In the genomic region with DNA sequence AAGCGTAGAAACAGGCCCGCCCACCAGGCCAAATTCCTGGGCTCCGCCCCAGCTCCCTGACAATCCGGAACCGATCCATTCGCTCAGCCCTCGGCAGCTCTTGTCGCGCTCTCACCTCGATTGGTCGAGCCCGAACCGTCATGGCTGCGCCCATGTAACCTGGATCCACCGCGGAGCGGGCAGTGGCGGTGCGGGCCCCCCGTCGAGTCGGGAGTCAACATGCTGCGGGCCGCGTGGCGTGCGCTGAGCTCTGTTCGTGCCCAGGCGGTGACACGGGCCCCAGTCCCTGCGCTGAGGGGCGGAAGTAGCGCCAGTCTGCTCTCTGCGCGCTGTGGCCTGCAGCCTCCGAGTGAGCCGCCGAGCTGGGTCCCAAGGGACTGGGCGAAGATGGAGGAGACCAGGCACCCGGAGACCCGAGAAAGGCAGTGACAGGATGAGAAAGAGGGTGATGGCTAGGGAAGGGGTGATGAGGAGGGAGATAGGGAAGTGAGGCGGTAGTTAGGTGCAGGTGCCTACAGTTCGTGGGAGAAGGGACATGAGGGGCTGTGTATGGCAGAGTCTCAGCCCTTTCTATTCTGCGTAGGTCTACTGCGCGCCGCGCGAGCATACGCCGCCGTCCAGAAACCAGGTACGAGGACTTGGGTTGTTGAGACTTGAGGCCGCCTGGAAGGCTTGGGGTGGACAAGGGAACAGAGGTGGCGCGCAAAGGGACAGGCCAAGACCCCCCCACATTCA, we compare ENCODE assay signal across 8 mouse cellular contexts. TPM values are rescaled to one million over a fixed set of nuclear protein-coding genes. Genes with fewer than 3 reads are reported as not detected.
A peak's percentile ranks its signal among the peaks of the same experiment; 100 is the strongest.
DNase-seq lines count a peak whose midpoint lies in the region; ATAC-seq and TF ChIP-seq lines count a peak whose summit lies in the region.

A gene (plus strand): TSS at position 75 of the 735 bp plus-strand sequence.

- peak within 1 kb of the TSS; percentile 75 for H3K4me3 ChIP-seq in heart, embryonic 12.5 days
- H3K4me3 ChIP-seq in kidney, postnatal 0 days (replicated peaks; ENCODE audit: low read depth, low read length): peak within 1 kb of the TSS; percentile 97
- H3K4me3 ChIP-seq in liver, embryonic 14.5 days (ENCODE audit: insufficient read depth in 1 of 2, low read depth in 2 of 2, low read length in 2 of 2): peak within 1 kb of the TSS; percentile 82 to 90
- H3K4me3 ChIP-seq in neural tube, embryonic 11.5 days (ENCODE audit: low read depth, low read length): peak within 1 kb of the TSS; percentile 88
- peak within 1 kb of the TSS; percentile 88 for H3K4me3 ChIP-seq in stomach, postnatal 0 days (ENCODE audit: low read depth, low read length)

- under 1% methylated on average over 56 of the region's 56 CpGs for WGBS in heart, embryonic 12.5 days
- WGBS in kidney, postnatal 0 days: under 1% methylated on average over 56 of the region's 56 CpGs
- WGBS in liver, embryonic 14.5 days (ENCODE audit: insufficient replicate concordance): under 1% methylated on average over 56 of the region's 56 CpGs
- WGBS in neural tube, embryonic 11.5 days: under 1% methylated on average over 56 of the region's 56 CpGs
- under 1% methylated on average over 56 of the region's 56 CpGs for WGBS in stomach, postnatal 0 days

- no peaks in the 10 kb centered on the region for H3K9me3 ChIP-seq in heart, embryonic 12.5 days (replicated peaks)
- no peaks in the 10 kb centered on the region for H3K9me3 ChIP-seq in kidney, postnatal 0 days (replicated peaks; ENCODE audit: low read length)
- no peaks in the 10 kb centered on the region for H3K9me3 ChIP-seq in liver, embryonic 14.5 days (ENCODE audit: control insufficient read depth, low read length)
- no peaks in the 10 kb centered on the region for H3K9me3 ChIP-seq in neural tube, embryonic 11.5 days (ENCODE audit: control insufficient read depth, low read length)
- no peaks in the 10 kb centered on the region for H3K9me3 ChIP-seq in stomach, postnatal 0 days (ENCODE audit: control insufficient read depth, low read length)

- peaks cover 10% of the 10 kb centered on the region for H3K4me1 ChIP-seq in heart, embryonic 12.5 days (replicated peaks)
- H3K4me1 ChIP-seq in kidney, postnatal 0 days (replicated peaks; ENCODE audit: insufficient read depth, low read length): 0 out of 2 replicates have a peak, but pooled peaks cover 9% of the 10 kb centered on the region
- H3K4me1 ChIP-seq in liver, embryonic 14.5 days (replicated peaks; ENCODE audit: control insufficient read depth in 2 of 2, insufficient read depth in 2 of 2, low read length in 1 of 2): peaks cover 3 to 9% of the 10 kb centered on the region in 2 experiments
- no peaks in the 10 kb centered on the region; the same call in none of the 2 replicates for H3K4me1 ChIP-seq in neural tube, embryonic 11.5 days (ENCODE audit: control insufficient read depth, insufficient read depth, low read length)
- peaks cover 4% of the 10 kb centered on the region; the same call in 1 of the 2 replicates for H3K4me1 ChIP-seq in stomach, postnatal 0 days (replicated peaks; ENCODE audit: control insufficient read depth, insufficient read depth)

- peak within 1 kb of the TSS; percentile 31 for H3K27ac ChIP-seq in heart, embryonic 12.5 days (ENCODE audit: poor library complexity, severe bottlenecking)
- H3K27ac ChIP-seq in kidney, postnatal 0 days: peak within 1 kb of the TSS; percentile 72
- peak within 1 kb of the TSS; percentile 48 for H3K27ac ChIP-seq in liver, embryonic 14.5 days
- H3K27ac ChIP-seq in neural tube, embryonic 11.5 days (ENCODE audit: low read depth, low read length): peak within 1 kb of the TSS; percentile 64; the same call in 1 of the 2 replicates
- H3K27ac ChIP-seq in stomach, postnatal 0 days (replicated peaks): peak within 1 kb of the TSS; percentile 76; the same call in 1 of the 2 replicates

- H3K36me3 ChIP-seq in heart, embryonic 12.5 days: peaks cover 28% of the 10 kb centered on the region
- peaks cover 13% of the 10 kb centered on the region; the same call in 1 of the 2 replicates for H3K36me3 ChIP-seq in kidney, postnatal 0 days (ENCODE audit: insufficient read depth, low read length)
- H3K36me3 ChIP-seq in liver, embryonic 14.5 days (replicated peaks; ENCODE audit: control insufficient read depth, insufficient read depth, low read depth): peaks cover 11% of the 10 kb centered on the region
- peaks cover 3% of the 10 kb centered on the region for H3K36me3 ChIP-seq in neural tube, embryonic 11.5 days (ENCODE audit: control insufficient read depth, insufficient read depth, low read length)
- 0 out of 2 replicates have a peak, but pooled peaks cover 5% of the 10 kb centered on the region for H3K36me3 ChIP-seq in stomach, postnatal 0 days (ENCODE audit: control insufficient read depth, insufficient read depth, low read length)

- H3K4me2 ChIP-seq in heart, embryonic 12.5 days: peak within 1 kb of the TSS; percentile 91
- H3K4me2 ChIP-seq in kidney, postnatal 0 days (ENCODE audit: low read length): peak within 1 kb of the TSS; percentile 94
- peak within 1 kb of the TSS; percentile 79 for H3K4me2 ChIP-seq in liver, embryonic 14.5 days (ENCODE audit: low read depth)
- H3K4me2 ChIP-seq in neural tube, embryonic 11.5 days (ENCODE audit: low read depth): peak within 1 kb of the TSS; percentile 82
- H3K4me2 ChIP-seq in stomach, postnatal 0 days (replicated peaks; ENCODE audit: low read depth): peak within 1 kb of the TSS; percentile 95

- peak within 1 kb of the TSS; percentile 85 for H3K9ac ChIP-seq in heart, embryonic 12.5 days
- H3K9ac ChIP-seq in kidney, postnatal 0 days (ENCODE audit: low read depth, low read length): peak within 1 kb of the TSS; percentile 71
- peak within 1 kb of the TSS; percentile 84 for H3K9ac ChIP-seq in liver, embryonic 14.5 days (replicated peaks)
- peak within 1 kb of the TSS; percentile 84 for H3K9ac ChIP-seq in neural tube, embryonic 11.5 days (ENCODE audit: low read length)
- H3K9ac ChIP-seq in stomach, postnatal 0 days (ENCODE audit: low read length): peak within 1 kb of the TSS; percentile 86

- peak; percentile 88 for ATAC-seq in erythroid progenitor cell, adult 5-6 weeks (replicated peaks; ENCODE audit: low FRiP score, poor library complexity, severe bottlenecking)
- peak; percentile 91 for ATAC-seq in heart, embryonic 12.5 days (ENCODE audit: insufficient number of reproducible peaks, low FRiP score)
- ATAC-seq in kidney, postnatal 0 days (replicated peaks; ENCODE audit: low FRiP score, low read depth): peak; percentile 93
- ATAC-seq in liver, embryonic 14.5 days (ENCODE audit: insufficient read depth): peak; percentile 91
- ATAC-seq in neural tube, embryonic 11.5 days (ENCODE audit: insufficient read depth, low FRiP score, low TSS enrichment): peak; percentile 88
- ATAC-seq in stomach, postnatal 0 days (ENCODE audit: low FRiP score, low TSS enrichment): peak; percentile 96

- no peaks in the 10 kb centered on the region for H3K27me3 ChIP-seq in heart, embryonic 12.5 days (replicated peaks)
- no peaks in the 10 kb centered on the region for H3K27me3 ChIP-seq in kidney, postnatal 0 days (ENCODE audit: insufficient read depth, low read length)
- H3K27me3 ChIP-seq in liver, embryonic 14.5 days (ENCODE audit: control insufficient read depth, insufficient read depth, low read length): no peaks in the 10 kb centered on the region
- H3K27me3 ChIP-seq in neural tube, embryonic 11.5 days (ENCODE audit: control insufficient read depth, insufficient read depth, low read length): no peaks in the 10 kb centered on the region
- no peaks in the 10 kb centered on the region for H3K27me3 ChIP-seq in stomach, postnatal 0 days (ENCODE audit: control insufficient read depth, insufficient read depth, low read length)

- TF ChIP-seq CTCF in kidney, postnatal 0 days (IDR thresholded peaks at IDR 0.05; ENCODE audit: low read depth): no peak
- TF ChIP-seq CTCF in liver, embryonic 14.5 days (IDR thresholded peaks at IDR 0.05; ENCODE audit: low read depth): no peak
- TF ChIP-seq CTCF in stomach, postnatal 0 days (IDR thresholded peaks at IDR 0.05; ENCODE audit: low read depth): no peak

- TF ChIP-seq EP300 in liver, embryonic 14.5 days (IDR thresholded peaks at IDR 0.05; ENCODE audit: low read depth): no peak
- no peak for TF ChIP-seq EP300 in stomach, postnatal 0 days (optimal IDR thresholded peaks at IDR 0.05)

- peak; percentile 90 for DNase-seq in CD4-positive, CD25-positive, alpha-beta regulatory T cell, adult 2 months (ENCODE audit: low read depth, low spot score)
- peak; percentile 84 for DNase-seq in brain, embryonic 18.5 days (ENCODE audit: low read depth, low spot score)
- DNase-seq in kidney, postnatal 0 days (ENCODE audit: low spot score): peak; percentile 96
- peak; percentile 80 for DNase-seq in liver, embryonic 14.5 days (ENCODE audit: low read depth in 3 of 3, low spot score in 3 of 3)
- peak; percentile 90 for DNase-seq in neural tube, embryonic 11.5 days (ENCODE audit: low spot score)
- DNase-seq in stomach, postnatal 0 days (ENCODE audit: low spot score): peak; percentile 90

RNA-seq across cellular contexts. Expression of the gene that starts here (rescaled TPM):
- 22.6 and 42.9 TPM in 2 replicates for total RNA-seq in erythroid progenitor cell, adult 5-6 weeks (2015; ENCODE audit: low replicate concordance)
- total RNA-seq in erythroid progenitor cell, adult 5-6 weeks (2017; ENCODE audit: low replicate concordance): 15.5 and 28.0 TPM in 2 replicates
- 142 and 146 TPM in 2 replicates for polyA plus RNA-seq in heart, embryonic 12.5 days (2016; fragmentation: Nextera tagmentation; extraction: Ambion mirVana)
- 131 and 134 TPM in 2 replicates for polyA plus RNA-seq in kidney, postnatal 0 days (2015; fragmentation: Nextera tagmentation; extraction: Ambion mirVana)
- 23.3 and 41.3 TPM in 2 replicates for polyA plus RNA-seq in liver, embryonic 14.5 days (2012; rRNA removed)
- 88.4 and 99.5 TPM in 2 replicates for polyA plus RNA-seq in liver, embryonic 14.5 days (2014; fragmentation: Nextera tagmentation; extraction: Ambion mirVana)
- 125 and 134 TPM in 2 replicates for polyA plus RNA-seq in neural tube, embryonic 11.5 days (2014; fragmentation: Nextera tagmentation; extraction: Ambion mirVana)
- polyA plus RNA-seq in stomach, postnatal 0 days (2015; fragmentation: Nextera tagmentation; extraction: Ambion mirVana): 81.9 and 90.0 TPM in 2 replicates

Comparison
In these comparisons a context has a peak if more than half of its experiments do, and no peak if none do; other contexts are left out.
1. Peak in every context shown above with its lines: DNase-seq, ATAC-seq, H3K4me3 ChIP-seq and H3K27ac ChIP-seq.